Mouse (Mus musculus): ENCODE results near the gene Cldn3.

GRCm38 (mm10) chr5:134999797-135000196, 13.8 kb downstream of the Cldn3 start:
- TF ChIP-seq CTCF (IDR thresholded peaks at IDR 0.05; ENCODE audit: borderline replicate concordance, insufficient read depth, low read depth, low read length) (no peak), POLR2A (IDR thresholded peaks at IDR 0.05; ENCODE audit: borderline replicate concordance, insufficient read depth, low read length) (no peak)
